Mouse (Mus musculus) layer of hippocampus, adult 18-20 months (tissue): ENCODE data around the gene Nf1. TPM values are rescaled to one million over a fixed set of nuclear protein-coding genes. Genes with fewer than 3 reads are reported as not detected.
A peak's percentile ranks its signal among the peaks of the same experiment; 100 is the strongest.

Source experiments
- DNase-seq, 2 experiments: peaks; one replicate each; pipeline ENCODE4 v3.0.0; 2022; ENCODE audit warnings: low spot score in 2 of 2
- total RNA-seq, 2 experiments: library from RNA; stranded (reverse); gene quantifications; 2 replicates each; pipeline ENCODE4 v1.2.3; 2021

Gene Nf1
- total RNA-seq, 2 experiments from 2014 or later: 112 to 116 TPM

DNA sequence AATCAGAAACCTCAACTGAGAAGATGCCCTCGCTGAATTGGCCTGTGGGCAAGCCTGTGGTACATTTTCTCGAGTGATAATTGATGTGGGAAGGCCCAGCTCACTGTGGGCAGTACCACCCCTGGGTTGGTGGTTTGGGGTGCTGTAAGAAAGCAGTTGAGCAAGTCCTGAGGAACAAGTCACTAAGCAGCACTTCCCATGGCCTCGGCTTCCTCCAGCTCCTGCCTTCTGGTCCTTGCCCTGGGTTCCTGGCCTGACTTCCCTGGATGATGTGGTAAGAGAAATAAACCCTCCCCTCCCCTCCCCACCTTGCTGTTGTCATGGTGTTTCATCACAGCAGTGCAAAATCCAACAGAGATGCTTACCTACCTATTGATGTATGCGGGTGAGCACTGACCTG, 11.4 kb upstream of the Nf1 start:
- no peak for DNase-seq

DNA sequence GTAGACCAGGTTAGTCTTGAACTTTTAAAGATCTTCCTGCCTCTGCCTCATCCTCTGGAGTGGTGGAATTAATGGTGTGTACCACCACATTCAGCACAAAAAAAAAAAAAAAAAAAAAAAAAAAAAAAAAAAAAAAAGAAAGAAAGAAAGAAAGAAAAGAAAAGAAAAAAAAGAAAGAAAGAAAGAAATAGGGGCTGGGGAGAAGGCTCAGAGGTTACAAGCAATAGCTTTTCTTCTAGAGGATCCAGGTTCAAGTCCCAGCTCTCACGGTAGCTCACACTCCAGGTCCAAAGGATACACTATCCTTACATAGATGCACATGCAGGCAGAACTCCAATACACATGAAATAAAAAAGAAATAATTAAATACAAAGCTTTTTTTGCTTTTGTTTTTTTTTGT, 9.9 kb upstream of the Nf1 start:
- no peak for DNase-seq

DNA sequence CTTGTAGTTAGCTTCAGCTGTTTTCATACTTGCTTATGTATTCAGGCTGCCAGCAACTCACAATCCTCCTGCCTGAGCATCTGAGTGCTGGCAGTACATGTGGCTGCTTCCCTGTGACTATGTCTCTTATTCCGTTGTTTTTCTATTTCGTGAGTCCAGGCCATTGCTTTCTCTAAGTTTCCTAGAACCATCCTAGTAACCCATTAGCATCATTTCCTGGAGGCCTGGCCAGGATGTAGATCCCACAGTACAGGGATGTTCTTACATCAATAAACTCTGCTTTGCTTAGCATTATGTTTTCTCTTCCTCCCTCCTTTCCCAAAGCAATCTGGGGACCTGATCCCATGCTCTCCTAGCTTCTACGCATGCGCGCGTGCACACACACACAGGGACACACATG, 4.4 kb upstream of the Nf1 start:
- DNase-seq: no peak

GRCm38 (mm10) chr11:79336722-79337267, 2.7 kb upstream of the Nf1 start:
- DNase-seq: no peak

DNA sequence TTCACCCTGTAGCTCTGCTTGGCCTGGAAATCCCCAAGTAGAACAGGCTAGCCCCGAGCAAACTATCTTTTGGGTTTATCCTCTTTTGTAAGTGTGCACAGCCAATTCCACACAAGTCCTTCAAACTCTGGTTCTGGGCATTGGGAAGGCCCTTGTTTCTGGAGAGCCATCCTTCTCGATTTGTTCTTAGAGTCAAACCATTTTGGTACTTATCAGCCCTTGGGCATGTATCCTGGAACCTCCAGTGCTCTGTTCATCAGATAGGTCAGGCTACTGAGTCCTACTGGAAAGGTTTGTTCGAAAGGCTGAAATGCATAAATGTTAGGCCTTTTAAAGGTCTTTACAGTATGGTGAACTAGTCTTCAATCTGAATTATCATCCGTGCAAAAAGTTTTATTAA, 872 bp upstream of the Nf1 start:
- DNase-seq: no peak

- DNase-seq: peak; percentile 11 to 19
These were observed 602 bp downstream of the Nf1 start for GRCm38 (mm10) chr11:79339808-79340781.

GRCm38 (mm10) chr11:79356995-79357394, 17.5 kb downstream of the Nf1 start:
- DNase-seq: no peak

DNA sequence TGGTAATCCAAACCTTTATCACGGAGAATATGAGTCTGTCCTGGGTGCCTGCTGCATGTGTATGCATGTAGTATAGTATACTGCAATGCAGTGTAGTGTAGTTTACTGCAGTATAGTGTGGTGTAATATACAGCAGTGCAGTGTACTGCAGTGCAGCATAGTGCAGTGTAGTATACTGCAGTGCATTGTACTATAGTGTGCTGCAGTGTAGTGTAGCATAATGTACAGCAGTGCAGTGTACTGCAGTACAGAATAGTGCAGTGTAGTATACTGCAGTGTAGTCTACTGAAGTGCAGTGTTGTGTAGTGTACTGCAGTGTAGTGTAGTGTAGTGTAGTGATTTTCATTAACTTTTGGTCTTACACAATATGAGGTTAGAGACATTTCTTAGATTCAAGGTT, 17.9 kb downstream of the Nf1 start:
- no peak for DNase-seq

GRCm38 (mm10) chr11:79364956-79365355, 25.5 kb downstream of the Nf1 start:
- DNase-seq: no peak

- DNase-seq: no peak
These were observed 26.8 kb downstream of the Nf1 start for GRCm38 (mm10) chr11:79366284-79366683.

DNA sequence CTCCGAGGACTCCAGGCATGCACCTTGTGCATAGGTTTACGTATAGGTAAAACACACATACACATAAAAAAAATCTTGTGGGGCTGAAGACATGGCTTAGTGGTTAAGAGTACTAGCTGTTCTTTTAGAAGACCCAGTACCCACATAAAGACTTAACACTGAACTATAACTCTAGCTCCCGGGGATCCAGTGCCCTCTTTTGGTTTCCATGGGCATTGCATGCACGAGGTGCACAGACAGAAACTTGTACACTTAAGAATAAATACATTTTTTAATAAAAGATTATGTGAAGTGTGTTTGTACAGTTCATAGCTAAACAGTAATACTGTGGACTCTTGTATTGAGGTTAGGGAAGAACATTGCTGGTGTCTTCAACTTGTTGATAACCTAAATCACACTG, 33.5 kb downstream of the Nf1 start:
- no peak for DNase-seq

DNA sequence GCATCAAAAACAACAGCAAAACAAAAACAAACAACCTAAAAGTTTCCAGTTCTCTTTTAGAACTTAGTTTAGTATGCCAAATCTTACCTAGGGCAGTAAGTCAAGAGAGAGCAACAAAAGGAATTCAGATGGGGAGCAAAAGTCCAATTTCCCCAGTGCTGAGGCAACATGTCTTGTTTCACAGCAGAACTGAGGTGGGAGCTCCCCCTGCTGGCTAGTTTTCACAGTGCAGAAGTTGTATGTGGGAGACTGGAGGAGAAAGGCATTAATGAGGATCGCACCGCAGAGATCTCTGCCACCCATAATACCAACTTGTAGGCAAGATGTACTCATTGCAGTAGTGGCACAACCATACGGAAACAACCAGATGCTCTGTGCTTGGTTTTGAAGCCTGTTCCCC, 58.8 kb downstream of the Nf1 start:
- peak; percentile 74 to 91 for DNase-seq

DNA sequence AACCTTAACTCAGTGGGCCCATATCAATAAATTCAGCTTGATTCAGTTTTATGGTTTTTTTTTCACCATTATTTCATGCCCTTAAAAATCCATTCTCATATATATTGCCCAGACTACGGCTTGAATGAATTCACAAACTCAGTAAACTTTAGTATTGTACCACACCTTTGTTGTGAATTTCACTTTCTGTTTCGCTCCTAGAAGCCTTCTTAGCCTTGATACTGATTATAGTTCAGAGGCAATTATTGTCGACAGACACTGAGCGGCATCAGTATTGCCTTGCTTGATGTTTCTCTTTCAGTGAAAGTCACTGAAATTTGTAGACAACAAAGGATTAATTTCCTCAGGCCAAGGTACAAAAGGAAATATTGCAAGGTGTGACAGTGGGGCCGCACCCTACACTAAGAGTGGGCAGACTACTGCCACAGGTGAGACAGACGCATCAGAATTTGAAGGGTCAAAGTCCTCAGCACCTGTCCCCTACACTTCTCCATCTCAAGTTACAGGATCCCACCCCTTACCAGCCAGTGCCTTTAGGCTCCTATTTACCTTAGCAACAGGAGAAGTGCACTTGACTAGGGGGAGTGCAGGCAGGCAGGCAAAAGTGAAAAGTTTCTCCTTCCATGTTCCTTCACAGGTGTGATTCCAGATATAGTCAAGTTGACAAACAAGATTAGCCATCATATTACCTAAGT, 64.3 kb downstream of the Nf1 start:
- no peak for DNase-seq

DNA sequence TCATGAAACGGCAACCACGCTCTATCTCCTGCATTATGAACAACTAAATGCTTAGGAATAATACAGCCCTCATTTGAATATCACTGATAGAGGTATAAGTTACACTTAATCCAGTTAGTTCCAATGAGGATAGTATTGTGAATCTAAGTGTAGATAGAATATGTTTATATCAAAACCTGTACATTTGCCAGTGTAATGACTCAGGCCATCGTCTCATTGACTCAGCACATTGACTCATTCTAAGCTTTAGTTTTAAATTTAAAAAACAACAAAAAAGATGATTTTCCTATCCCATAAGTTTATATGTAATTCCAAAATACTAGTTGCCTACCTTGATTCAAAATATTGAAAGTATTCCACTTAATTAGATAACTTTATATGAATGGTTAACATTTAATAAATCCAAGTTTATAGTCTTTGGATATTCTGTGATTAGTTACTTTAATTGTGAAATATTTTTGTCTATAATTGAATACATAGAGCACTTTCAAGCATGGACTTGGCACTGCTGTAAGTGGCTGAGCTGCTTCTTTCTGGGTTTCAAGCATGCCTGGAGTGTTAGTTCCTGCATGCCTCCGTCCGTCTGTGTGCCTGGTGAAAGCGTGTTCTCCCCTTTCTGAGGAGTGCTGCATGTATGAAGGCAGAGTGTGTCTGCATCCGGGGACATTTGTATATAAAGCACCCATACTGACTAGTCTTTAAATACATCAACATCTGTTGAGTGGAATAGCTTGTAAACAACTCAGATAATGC, 74.4 kb downstream of the Nf1 start:
- DNase-seq: no peak

- peak; percentile 39 to 71 for DNase-seq
These were observed 83.0 kb downstream of the Nf1 start for GRCm38 (mm10) chr11:79422496-79422895.

DNA sequence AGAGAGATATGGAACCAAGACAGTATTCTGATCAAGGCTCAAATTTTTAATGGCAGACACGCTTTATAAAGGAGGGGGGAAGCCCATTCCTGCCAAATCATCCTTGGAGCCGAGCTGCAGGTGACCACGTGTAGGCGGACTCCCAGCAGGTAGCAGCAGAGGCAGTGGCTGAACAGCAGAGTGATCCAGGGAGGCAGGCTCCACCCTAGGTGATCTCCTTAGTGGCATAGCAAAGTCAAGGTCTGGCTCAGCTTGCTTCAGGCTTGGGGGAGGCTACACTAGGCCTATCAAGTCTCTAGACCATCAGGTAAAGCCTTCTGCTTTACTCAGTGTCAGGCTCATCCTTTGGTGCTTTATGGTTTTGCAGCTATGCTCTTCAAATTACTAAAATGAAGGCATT, 87.1 kb downstream of the Nf1 start:
- no peak for DNase-seq

GRCm38 (mm10) chr11:79427638-79428037, 88.1 kb downstream of the Nf1 start:
- DNase-seq: peak in 1 of 2 experiments; percentile 54

- DNase-seq: no peak
These were observed 95.8 kb downstream of the Nf1 start for GRCm38 (mm10) chr11:79435252-79435651.

GRCm38 (mm10) chr11:79448361-79448760, 108.9 kb downstream of the Nf1 start:
- no peak for DNase-seq

GRCm38 (mm10) chr11:79452966-79453365, 113.5 kb downstream of the Nf1 start:
- no peak for DNase-seq

DNA sequence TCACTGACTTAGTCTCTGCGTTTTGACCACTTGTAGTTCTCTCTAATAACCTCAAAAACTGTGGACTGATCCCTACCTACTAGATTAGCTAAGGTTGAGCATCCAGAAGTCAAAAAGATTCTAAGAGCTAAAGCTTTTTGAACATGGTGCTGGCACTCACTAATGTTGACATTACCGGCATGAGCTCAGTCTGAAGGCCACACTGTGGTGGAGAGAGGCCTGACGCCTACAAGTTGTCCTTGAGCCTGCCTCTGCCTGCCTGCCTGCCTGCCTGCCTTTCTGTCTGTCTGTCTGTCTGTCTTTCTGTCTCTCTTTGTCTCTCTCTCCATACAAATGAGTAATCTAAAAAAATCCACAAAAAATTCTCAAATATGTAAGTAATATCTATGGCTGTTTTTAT, 118.4 kb downstream of the Nf1 start:
- no peak for DNase-seq
